Mouse (Mus musculus): ENCODE results near the gene Map4k3. TPM values are rescaled to one million over a fixed set of nuclear protein-coding genes. Genes with fewer than 3 reads are reported as not detected.

The Map4k3 gene
- polyA plus RNA-seq, 1 experiment from 2014 or later: 33.3 TPM

DNA sequence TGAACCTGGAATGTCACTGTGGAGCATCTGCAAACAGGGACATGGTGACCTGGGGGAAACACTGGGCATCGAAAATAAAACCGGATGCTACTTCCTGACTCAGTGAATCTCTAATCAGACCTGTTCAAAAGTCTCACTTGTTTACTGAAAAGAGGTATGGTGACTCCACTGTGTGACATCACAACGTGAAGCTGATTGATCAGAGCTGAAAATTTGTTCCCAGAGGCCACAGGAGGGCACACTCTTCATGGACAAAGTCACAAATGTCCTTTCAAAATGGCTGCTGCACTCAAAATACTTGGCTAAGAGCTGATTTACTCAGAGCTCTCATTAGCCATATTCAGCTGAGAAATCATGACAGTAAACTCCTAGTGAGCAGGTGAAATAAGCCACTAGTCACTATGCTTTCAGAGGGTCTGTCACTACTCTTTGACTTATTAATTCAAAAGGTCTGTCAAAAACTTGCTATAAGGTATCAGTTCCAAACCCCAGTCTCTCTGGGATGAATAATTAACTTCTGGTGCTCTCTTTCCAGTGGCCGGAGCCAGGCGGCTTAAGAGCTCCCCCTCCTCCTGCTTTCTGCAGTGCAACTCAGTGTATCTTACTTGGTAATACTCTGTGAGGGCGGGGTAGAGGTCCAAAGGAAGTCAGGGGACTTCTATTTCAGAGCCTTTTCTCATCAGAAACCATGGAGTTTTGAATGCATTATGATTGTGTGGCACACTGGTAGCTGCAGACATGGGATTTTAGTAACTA lies 44.3 kb downstream of the Map4k3 start:
- peak; percentile 64 for ATAC-seq (replicated peaks; ENCODE audit: low FRiP score, low TSS enrichment, low read depth)
- WGBS: 45% methylated on average over 6 of the region's 6 CpGs
- H3K36me3 ChIP-seq (ENCODE audit: control insufficient read depth, insufficient read depth, low read length): peaks cover 5% of the 10 kb centered on the region; the same call in 1 of the 2 replicates
- 0 out of 2 replicates have a peak, but pooled peaks cover 4% of the 10 kb centered on the region for H3K4me1 ChIP-seq (replicated peaks; ENCODE audit: control insufficient read depth, insufficient read depth, low read length)
- H3K9ac ChIP-seq (ENCODE audit: low read length): no peak overlapping the region
- no peaks in the 10 kb centered on the region for H3K27me3 ChIP-seq (replicated peaks; ENCODE audit: control insufficient read depth, insufficient read depth, low read length)
- H3K27ac ChIP-seq (ENCODE audit: low read depth): no peak overlapping the region
- H3K4me3 ChIP-seq (ENCODE audit: low read depth, low read length): no peak overlapping the region
- DNase-seq (ENCODE audit: low spot score): no peak
- H3K4me2 ChIP-seq (ENCODE audit: low read length): no peak overlapping the region
- H3K9me3 ChIP-seq (ENCODE audit: control insufficient read depth, low read length): no peaks in the 10 kb centered on the region

GRCm38 (mm10) chr17:80683041-80683440 lies 45.2 kb downstream of the Map4k3 start:
- peaks cover 8% of the 10 kb centered on the region; the same call in 1 of the 2 replicates for H3K36me3 ChIP-seq (ENCODE audit: control insufficient read depth, insufficient read depth, low read length)
- H3K4me2 ChIP-seq (ENCODE audit: low read length): no peak overlapping the region
- no peak for DNase-seq (ENCODE audit: low spot score)
- no peaks in the 10 kb centered on the region for H3K27me3 ChIP-seq (replicated peaks; ENCODE audit: control insufficient read depth, insufficient read depth, low read length)
- H3K4me3 ChIP-seq (ENCODE audit: low read depth, low read length): no peak overlapping the region
- H3K4me1 ChIP-seq (replicated peaks; ENCODE audit: control insufficient read depth, insufficient read depth, low read length): 0 out of 2 replicates have a peak, but pooled peaks cover 4% of the 10 kb centered on the region
- 78% methylated on average over 5 of the region's 5 CpGs for WGBS
- H3K27ac ChIP-seq (ENCODE audit: low read depth): no peak overlapping the region
- no peak for ATAC-seq (replicated peaks; ENCODE audit: low FRiP score, low TSS enrichment, low read depth)
- H3K9ac ChIP-seq (ENCODE audit: low read length): no peak overlapping the region
- H3K9me3 ChIP-seq (ENCODE audit: control insufficient read depth, low read length): no peaks in the 10 kb centered on the region

DNA sequence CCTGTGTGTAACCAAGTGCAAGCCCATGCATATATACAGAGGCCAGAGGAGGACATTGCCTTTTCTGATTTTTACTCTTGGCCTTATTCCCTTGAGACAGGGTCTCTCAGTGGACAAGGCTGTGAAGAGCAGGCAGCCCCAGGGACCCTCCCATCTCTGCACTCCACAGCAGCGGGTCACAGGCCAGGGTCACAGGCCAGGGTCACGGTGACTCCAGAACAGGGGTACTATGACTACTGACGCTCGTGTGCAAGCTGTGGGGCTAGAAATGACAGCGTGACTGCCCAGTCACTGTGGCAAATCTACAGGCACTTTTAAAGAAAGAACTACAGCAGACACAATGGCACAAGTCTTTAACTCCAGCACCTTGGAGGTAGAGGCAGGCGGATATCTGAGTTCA lies 50.1 kb downstream of the Map4k3 start:
- no peaks in the 10 kb centered on the region for H3K4me1 ChIP-seq (replicated peaks; ENCODE audit: control insufficient read depth, insufficient read depth, low read length)
- ATAC-seq (replicated peaks; ENCODE audit: low FRiP score, low TSS enrichment, low read depth) (no peak), DNase-seq (ENCODE audit: low spot score) (no peak)
- H3K9ac ChIP-seq (ENCODE audit: low read length): no peak overlapping the region
- H3K27ac ChIP-seq (ENCODE audit: low read depth): no peak overlapping the region
- H3K4me3 ChIP-seq (ENCODE audit: low read depth, low read length): no peak overlapping the region
- H3K36me3 ChIP-seq (ENCODE audit: control insufficient read depth, insufficient read depth, low read length): 0 out of 2 replicates have a peak, but pooled peaks cover 3% of the 10 kb centered on the region
- no peaks in the 10 kb centered on the region for H3K27me3 ChIP-seq (replicated peaks; ENCODE audit: control insufficient read depth, insufficient read depth, low read length)
- H3K4me2 ChIP-seq (ENCODE audit: low read length): no peak overlapping the region
- no peaks in the 10 kb centered on the region for H3K9me3 ChIP-seq (ENCODE audit: control insufficient read depth, low read length)
- 76% methylated on average over 6 of the region's 6 CpGs for WGBS

DNA sequence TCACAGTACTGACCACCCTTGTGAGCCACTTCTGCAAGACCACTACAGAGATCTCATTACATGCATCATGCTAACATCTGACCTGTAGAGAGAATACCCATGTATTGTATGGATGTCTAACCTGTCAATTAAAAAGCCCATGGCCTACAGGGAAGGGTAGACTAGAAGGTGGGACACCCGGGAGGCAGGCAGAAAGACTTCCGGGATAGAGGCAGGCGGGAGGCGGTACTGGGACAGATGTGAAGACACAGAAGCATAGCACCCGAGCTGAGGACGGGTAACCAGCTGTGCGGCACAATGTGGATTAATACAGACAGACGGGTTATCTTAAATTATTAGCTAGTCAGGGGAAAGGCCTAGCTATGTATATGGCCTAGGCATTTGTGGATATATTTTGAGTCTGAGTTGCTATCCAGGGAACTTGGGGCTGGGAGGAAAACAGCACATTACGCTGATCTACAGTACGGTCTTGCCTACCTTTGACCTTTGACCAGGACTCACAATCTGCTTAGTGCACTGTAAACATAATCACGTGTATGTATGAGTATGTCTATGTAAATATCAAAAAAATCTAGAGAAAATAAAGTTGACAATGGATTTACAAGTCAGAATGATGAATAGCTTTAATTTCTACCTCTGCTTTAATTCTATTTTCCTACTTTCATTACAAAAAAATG lies 51.3 kb downstream of the Map4k3 start:
- H3K4me2 ChIP-seq (ENCODE audit: low read length): no peak overlapping the region
- H3K9ac ChIP-seq (ENCODE audit: low read length): no peak overlapping the region
- H3K4me3 ChIP-seq (ENCODE audit: low read depth, low read length): no peak overlapping the region
- H3K4me1 ChIP-seq (replicated peaks; ENCODE audit: control insufficient read depth, insufficient read depth, low read length): no peaks in the 10 kb centered on the region
- no peak overlapping the region for H3K27ac ChIP-seq (ENCODE audit: low read depth)
- DNase-seq (ENCODE audit: low spot score) (no peak), ATAC-seq (replicated peaks; ENCODE audit: low FRiP score, low TSS enrichment, low read depth) (no peak)
- H3K9me3 ChIP-seq (ENCODE audit: control insufficient read depth, low read length): no peaks in the 10 kb centered on the region
- no peaks in the 10 kb centered on the region for H3K27me3 ChIP-seq (replicated peaks; ENCODE audit: control insufficient read depth, insufficient read depth, low read length)
- 79% methylated on average over 11 of the region's 11 CpGs for WGBS
- H3K36me3 ChIP-seq (ENCODE audit: control insufficient read depth, insufficient read depth, low read length): 0 out of 2 replicates have a peak, but pooled peaks cover 3% of the 10 kb centered on the region

DNA sequence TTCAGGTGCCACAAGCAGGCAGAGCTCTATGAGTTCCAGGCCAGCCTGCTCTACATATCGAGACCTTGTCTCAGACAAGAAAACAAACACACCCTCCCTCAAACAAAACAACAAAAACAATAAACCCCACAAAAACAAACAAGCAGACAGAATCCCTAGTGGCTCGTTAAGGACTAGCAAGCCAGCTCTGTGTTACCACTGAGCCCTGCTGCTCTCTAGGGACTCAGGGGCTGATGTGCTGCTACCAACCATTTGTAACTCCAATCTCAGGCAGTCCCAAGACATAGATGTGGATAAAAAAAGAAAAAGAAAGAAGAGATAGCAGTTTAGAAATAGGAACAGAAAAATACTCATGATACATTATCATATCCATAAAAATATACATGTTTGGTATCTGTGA lies 52.1 kb downstream of the Map4k3 start:
- Histone ChIP-seq H3K4me1 (replicated peaks; ENCODE audit: control insufficient read depth, insufficient read depth, low read length) (no peaks in the 10 kb centered on the region), H3K36me3 (ENCODE audit: control insufficient read depth, insufficient read depth, low read length) (peaks cover 7% of the 10 kb centered on the region; the same call in 1 of the 2 replicates), H3K27ac (ENCODE audit: low read depth) (no peak overlapping the region), H3K9me3 (ENCODE audit: control insufficient read depth, low read length) (no peaks in the 10 kb centered on the region), H3K27me3 (replicated peaks; ENCODE audit: control insufficient read depth, insufficient read depth, low read length) (no peaks in the 10 kb centered on the region), H3K4me2 (ENCODE audit: low read length) (no peak overlapping the region), H3K4me3 (ENCODE audit: low read depth, low read length) (no peak overlapping the region), H3K9ac (ENCODE audit: low read length) (no peak overlapping the region)
- WGBS: 64% methylated on average over 2 of the region's 2 CpGs
- no peak for DNase-seq (ENCODE audit: low spot score)
- no peak for ATAC-seq (replicated peaks; ENCODE audit: low FRiP score, low TSS enrichment, low read depth)

GRCm38 (mm10) chr17:80670395-80670794 lies 57.9 kb downstream of the Map4k3 start:
- 76% methylated on average over 1 of the region's 1 CpGs for WGBS
- DNase-seq (ENCODE audit: low spot score): no peak
- no peak for ATAC-seq (replicated peaks; ENCODE audit: low FRiP score, low TSS enrichment, low read depth)
- H3K9me3 ChIP-seq (ENCODE audit: control insufficient read depth, low read length): no peaks in the 10 kb centered on the region
- H3K4me2 ChIP-seq (ENCODE audit: low read length): no peak overlapping the region
- no peak overlapping the region for H3K9ac ChIP-seq (ENCODE audit: low read length)
- no peak overlapping the region for H3K27ac ChIP-seq (ENCODE audit: low read depth)
- no peak overlapping the region for H3K4me3 ChIP-seq (ENCODE audit: low read depth, low read length)
- no peaks in the 10 kb centered on the region for H3K4me1 ChIP-seq (replicated peaks; ENCODE audit: control insufficient read depth, insufficient read depth, low read length)
- no peaks in the 10 kb centered on the region for H3K27me3 ChIP-seq (replicated peaks; ENCODE audit: control insufficient read depth, insufficient read depth, low read length)
- H3K36me3 ChIP-seq (ENCODE audit: control insufficient read depth, insufficient read depth, low read length): peaks cover 4% of the 10 kb centered on the region; the same call in 1 of the 2 replicates

GRCm38 (mm10) chr17:80663623-80664022 lies 64.7 kb downstream of the Map4k3 start:
- no peaks in the 10 kb centered on the region for H3K4me1 ChIP-seq (replicated peaks; ENCODE audit: control insufficient read depth, insufficient read depth, low read length)
- H3K27me3 ChIP-seq (replicated peaks; ENCODE audit: control insufficient read depth, insufficient read depth, low read length): no peaks in the 10 kb centered on the region
- DNase-seq (ENCODE audit: low spot score) (no peak), ATAC-seq (replicated peaks; ENCODE audit: low FRiP score, low TSS enrichment, low read depth) (no peak)
- H3K4me3 ChIP-seq (ENCODE audit: low read depth, low read length): no peak overlapping the region
- no peaks in the 10 kb centered on the region for H3K9me3 ChIP-seq (ENCODE audit: control insufficient read depth, low read length)
- no peak overlapping the region for H3K27ac ChIP-seq (ENCODE audit: low read depth)
- H3K4me2 ChIP-seq (ENCODE audit: low read length): no peak overlapping the region
- no peak overlapping the region for H3K9ac ChIP-seq (ENCODE audit: low read length)
- H3K36me3 ChIP-seq (ENCODE audit: control insufficient read depth, insufficient read depth, low read length): peaks cover 10% of the 10 kb centered on the region; the same call in 1 of the 2 replicates
- 79% methylated on average over 4 of the region's 4 CpGs for whole genome bisulfite sequencing

GRCm38 (mm10) chr17:80662836-80663620 lies 65.3 kb downstream of the Map4k3 start:
- H3K9me3 ChIP-seq (ENCODE audit: control insufficient read depth, low read length): no peaks in the 10 kb centered on the region
- H3K27ac ChIP-seq (ENCODE audit: low read depth): no peak overlapping the region
- no peak overlapping the region for H3K9ac ChIP-seq (ENCODE audit: low read length)
- no peaks in the 10 kb centered on the region for H3K27me3 ChIP-seq (replicated peaks; ENCODE audit: control insufficient read depth, insufficient read depth, low read length)
- peaks cover 10% of the 10 kb centered on the region; the same call in 1 of the 2 replicates for H3K36me3 ChIP-seq (ENCODE audit: control insufficient read depth, insufficient read depth, low read length)
- H3K4me1 ChIP-seq (replicated peaks; ENCODE audit: control insufficient read depth, insufficient read depth, low read length): no peaks in the 10 kb centered on the region
- DNase-seq (ENCODE audit: low spot score): no peak
- no peak overlapping the region for H3K4me3 ChIP-seq (ENCODE audit: low read depth, low read length)
- no peak overlapping the region for H3K4me2 ChIP-seq (ENCODE audit: low read length)
- no peak for ATAC-seq (replicated peaks; ENCODE audit: low FRiP score, low TSS enrichment, low read depth)
- 39% methylated on average over 7 of the region's 7 CpGs for WGBS
